Mouse (Mus musculus): ENCODE measurements at regions not wholly inside any gene's neighbourhood (a gene's known extent, or its start where the extent isn't known, plus 50 kb on each side); places are given as distances from the start of the nearest gene placed in this dataset.

- Histone ChIP-seq H3K4me3 (peak overlapping the region; percentile 13; the same call in 1 of the 2 replicates), H3K27ac (no peak overlapping the region)
- intact Hi-C loops (cut with DNase I): loop anchor here (10.0 kb wide), 1 partner anchor 1122 kb away; no protein-coding TSS in a partner anchor
- DNase-seq: no peak
- no peak for TF ChIP-seq CTCF (IDR thresholded peaks at IDR 0.05)
These were observed 117.2 kb upstream of the Usp25 start for GRCm38 (mm10) chr16:76896305-76896704.

- no peak for TF ChIP-seq CTCF (IDR thresholded peaks at IDR 0.05)
- H3K4me3 ChIP-seq: no peak overlapping the region
- intact Hi-C loops (cut with DNase I): loop anchor here (10.0 kb wide), 1 partner anchor 1121 kb away; no protein-coding TSS in a partner anchor
- no peak overlapping the region for H3K27ac ChIP-seq
- no peak for DNase-seq
These were observed 117.7 kb upstream of the Usp25 start for GRCm38 (mm10) chr16:76895781-76896180.

- DNase-seq: no peak
- H3K27ac ChIP-seq: no peak overlapping the region
- intact Hi-C loops (cut with DNase I): no loop called here
- TF ChIP-seq CTCF (IDR thresholded peaks at IDR 0.05): no peak
- H3K4me3 ChIP-seq: no peak overlapping the region
These were observed 134.9 kb upstream of the Usp25 start for GRCm38 (mm10) chr16:76878576-76878975.

GRCm38 (mm10) chr16:76875397-76876018 is 138.0 kb upstream of the Usp25 start:
- DNase-seq: no peak
- H3K4me3 ChIP-seq: no peak overlapping the region
- intact Hi-C loops (cut with DNase I): no loop called here
- no peak for TF ChIP-seq CTCF (IDR thresholded peaks at IDR 0.05)
- no peak overlapping the region for H3K27ac ChIP-seq

GRCm38 (mm10) chr16:76866465-76866802 is 147.1 kb upstream of the Usp25 start:
- intact Hi-C loops (cut with DNase I): loop anchor here (5.0 to 10.0 kb wide), 3 partner anchors 492 to 664 kb away; partner anchors contain the start of gene Nrip1
- no peak overlapping the region for H3K27ac ChIP-seq
- no peak for TF ChIP-seq CTCF (IDR thresholded peaks at IDR 0.05)
- no peak for DNase-seq
- no peak overlapping the region for H3K4me3 ChIP-seq

- peak overlapping the region; percentile 57 for H3K4me3 ChIP-seq
- peak; percentile 47 for DNase-seq
- peak; percentile 64 for TF ChIP-seq CTCF (IDR thresholded peaks at IDR 0.05)
- intact Hi-C loops (cut with DNase I): loop anchor here (5.0 to 10.0 kb wide), 3 partner anchors 491 to 664 kb away; partner anchors contain the start of gene Nrip1
- H3K27ac ChIP-seq: peak overlapping the region; percentile 24; the same call in 1 of the 2 replicates
These were observed 147.6 kb upstream of the Usp25 start for GRCm38 (mm10) chr16:76865731-76866464.

- no peak overlapping the region for H3K4me3 ChIP-seq
- intact Hi-C loops (cut with DNase I): loop anchor here (10.0 kb wide), 2 partner anchors 490 to 560 kb away; partner anchors contain the start of gene Nrip1
- TF ChIP-seq CTCF (IDR thresholded peaks at IDR 0.05): no peak
- H3K27ac ChIP-seq: no peak overlapping the region
- no peak for DNase-seq
These were observed 149.1 kb upstream of the Usp25 start for GRCm38 (mm10) chr16:76864392-76864791.

- Histone ChIP-seq H3K27ac (no peak overlapping the region), H3K4me3 (no peak overlapping the region)
- no peak for DNase-seq
- no peak for TF ChIP-seq CTCF (IDR thresholded peaks at IDR 0.05)
- intact Hi-C loops (cut with DNase I): no loop called here
These were observed 157.7 kb upstream of the Usp25 start for GRCm38 (mm10) chr16:76855797-76856196.

GRCm38 (mm10) chr16:76851396-76851795 is 162.1 kb upstream of the Usp25 start:
- DNase-seq: no peak
- no peak for TF ChIP-seq CTCF (IDR thresholded peaks at IDR 0.05)
- intact Hi-C loops (cut with DNase I): no loop called here
- H3K27ac ChIP-seq: no peak overlapping the region
- no peak overlapping the region for H3K4me3 ChIP-seq

GRCm38 (mm10) chr16:76837450-76837849 is 176.1 kb upstream of the Usp25 start:
- no peak overlapping the region for H3K27ac ChIP-seq
- intact Hi-C loops (cut with DNase I): no loop called here
- no peak for TF ChIP-seq CTCF (IDR thresholded peaks at IDR 0.05)

GRCm38 (mm10) chr16:76830371-76830770 is 183.1 kb upstream of the Usp25 start:
- no peak for TF ChIP-seq CTCF (IDR thresholded peaks at IDR 0.05)
- H3K4me3 ChIP-seq: no peak overlapping the region
- H3K27ac ChIP-seq: no peak overlapping the region
- no peak for DNase-seq
- intact Hi-C loops (cut with DNase I): no loop called here

More at GRCm38 (mm10) chr16:76837450-76837849, 176.1 kb upstream of the Usp25 start:
- no peak for DNase-seq
- no peak overlapping the region for H3K4me3 ChIP-seq

GRCm38 (mm10) chr16:76827674-76828441 is 185.6 kb upstream of the Usp25 start:
- no peak for DNase-seq
- Histone ChIP-seq H3K4me3 (no peak overlapping the region), H3K27ac (no peak overlapping the region)
- intact Hi-C loops (cut with DNase I): no loop called here
- no peak for TF ChIP-seq CTCF (IDR thresholded peaks at IDR 0.05)

GRCm38 (mm10) chr16:76821261-76821660 is 192.2 kb upstream of the Usp25 start:
- Histone ChIP-seq H3K27ac (no peak overlapping the region), H3K4me3 (no peak overlapping the region)
- no peak for DNase-seq
- TF ChIP-seq CTCF (IDR thresholded peaks at IDR 0.05): no peak
- intact Hi-C loops (cut with DNase I): no loop called here

Measured in gastrocnemius, adult 2 months (tissue).